Mouse (Mus musculus): Measurements from ENCODE around the gene Arfgef3.

Arfgef3 gene
- long read RNA-seq, experiment 1, result 0 reads
- long read RNA-seq, experiment 2, partial matches to known transcripts, result 0 of 5 reads
- long read RNA-seq, experiment 2, other reads (novel, unspliced or antisense), result 5 of 5 reads

- intact Hi-C loops (cut with DNase I), result no loop called here
Observed at GRCm38 (mm10) chr10:18743286-18744142, at the start of gene Arfgef3. Arfgef3 (minus strand) TSS chr10:18743949.

GRCm38 (mm10) chr10:18790063-18790462 is 46.3 kb upstream of the Arfgef3 start:
- intact Hi-C loops (cut with DNase I), result no loop called here

- intact Hi-C loops (cut with DNase I), result no loop called here
Observed at GRCm38 (mm10) chr10:18788601-18789000, 44.9 kb upstream of the Arfgef3 start.

GRCm38 (mm10) chr10:18786693-18787092 is 42.9 kb upstream of the Arfgef3 start, which contains the start of gene Gm4922:
Gm4922 (minus strand) TSS chr10:18786793.
- intact Hi-C loops (cut with DNase I), result no loop called here

- intact Hi-C loops (cut with DNase I), result no loop called here
Observed at GRCm38 (mm10) chr10:18777546-18777945, 33.8 kb upstream of the Arfgef3 start.

- intact Hi-C loops (cut with DNase I), result no loop called here
Observed at GRCm38 (mm10) chr10:18772537-18773179, 28.9 kb upstream of the Arfgef3 start.

- intact Hi-C loops (cut with DNase I), result no loop called here
Observed at GRCm38 (mm10) chr10:18769909-18770308, 26.2 kb upstream of the Arfgef3 start.

GRCm38 (mm10) chr10:18760241-18760640 is 16.5 kb upstream of the Arfgef3 start:
- intact Hi-C loops (cut with DNase I), result no loop called here

GRCm38 (mm10) chr10:18750057-18750456 is 6.3 kb upstream of the Arfgef3 start:
- intact Hi-C loops (cut with DNase I), result no loop called here

GRCm38 (mm10) chr10:18742086-18742485 is 1.7 kb downstream of the Arfgef3 start:
- intact Hi-C loops (cut with DNase I), result no loop called here

- intact Hi-C loops (cut with DNase I), result no loop called here
Observed at GRCm38 (mm10) chr10:18741024-18741423, 2.7 kb downstream of the Arfgef3 start.

GRCm38 (mm10) chr10:18728548-18728947 is 15.2 kb downstream of the Arfgef3 start:
- intact Hi-C loops (cut with DNase I), result no loop called here

GRCm38 (mm10) chr10:18711436-18711835 is 32.3 kb downstream of the Arfgef3 start:
- intact Hi-C loops (cut with DNase I), result no loop called here

- intact Hi-C loops (cut with DNase I), result no loop called here
Observed at GRCm38 (mm10) chr10:18710949-18711348, 32.8 kb downstream of the Arfgef3 start.

GRCm38 (mm10) chr10:18709836-18710235 is 33.9 kb downstream of the Arfgef3 start:
- intact Hi-C loops (cut with DNase I), result no loop called here

GRCm38 (mm10) chr10:18708641-18709040 is 35.1 kb downstream of the Arfgef3 start:
- intact Hi-C loops (cut with DNase I), result no loop called here

GRCm38 (mm10) chr10:18704393-18705120 is 39.2 kb downstream of the Arfgef3 start:
- intact Hi-C loops (cut with DNase I), result no loop called here

GRCm38 (mm10) chr10:18701517-18701916 is 42.2 kb downstream of the Arfgef3 start:
- intact Hi-C loops (cut with DNase I), result no loop called here

- intact Hi-C loops (cut with DNase I), result no loop called here
Observed at GRCm38 (mm10) chr10:18700117-18700516, 43.6 kb downstream of the Arfgef3 start.

GRCm38 (mm10) chr10:18699151-18699550 is 44.6 kb downstream of the Arfgef3 start:
- intact Hi-C loops (cut with DNase I), result no loop called here

GRCm38 (mm10) chr10:18696461-18696860 is 47.3 kb downstream of the Arfgef3 start:
- intact Hi-C loops (cut with DNase I), result no loop called here

GRCm38 (mm10) chr10:18688234-18688633 is 55.5 kb downstream of the Arfgef3 start:
- intact Hi-C loops (cut with DNase I), result no loop called here
